ENCODE assay signal across 8 mouse cellular contexts in the genomic region with DNA sequence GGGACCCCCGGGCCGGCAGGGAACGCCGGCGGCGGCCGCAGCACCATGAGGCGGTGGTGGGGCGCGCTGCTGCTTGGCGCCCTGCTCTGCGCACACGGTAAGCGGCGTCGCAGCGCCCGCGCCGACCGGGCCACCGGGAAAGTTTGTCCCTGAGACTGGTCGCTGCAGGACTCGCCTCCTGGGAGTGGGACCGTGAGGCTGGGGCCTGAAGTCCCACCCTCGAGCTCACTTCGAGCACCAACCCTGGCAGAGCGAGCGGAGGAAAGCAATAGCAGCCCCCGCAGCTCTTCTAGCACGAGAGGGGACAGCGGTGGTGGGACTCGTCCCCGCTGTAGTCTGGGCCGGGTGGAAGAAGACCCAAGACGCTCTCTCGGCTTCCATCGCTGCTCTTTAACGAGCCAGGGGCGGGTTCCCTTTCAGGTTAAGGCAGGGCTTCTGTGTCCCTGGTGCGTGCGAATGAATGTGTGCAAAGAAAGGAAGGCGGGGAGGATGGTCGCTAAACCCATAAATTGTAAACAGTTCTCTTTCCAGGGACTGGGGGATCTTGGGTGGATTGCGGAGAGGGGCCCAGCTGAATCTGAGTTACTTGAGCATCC. TPM values are rescaled to one million over a fixed set of nuclear protein-coding genes. Genes with fewer than 3 reads are reported as not detected.
DNase-seq lines count a peak whose midpoint lies in the region; ATAC-seq and TF ChIP-seq lines count a peak whose summit lies in the region.

No protein-coding gene starts in this region.

- H3K9ac ChIP-seq in limb, embryonic 11.5 days (ENCODE audit: low read length) = peak overlapping the region; percentile 85

- no peaks in the 10 kb centered on the region for H3K9me3 ChIP-seq in limb, embryonic 11.5 days (ENCODE audit: control insufficient read depth, low read length)

- ATAC-seq in granulocyte monocyte progenitor cell, adult 5-6 weeks (replicated peaks; ENCODE audit: poor library complexity, severe bottlenecking) = 0 out of 2 replicates have a peak, but pooled peaks have one; percentile 12
- peak; percentile 41 for ATAC-seq in limb, embryonic 11.5 days (ENCODE audit: insufficient number of reproducible peaks, low FRiP score, low TSS enrichment, low read depth)

- TF ChIP-seq POLR2A in bone marrow, adult 2 months (IDR thresholded peaks at IDR 0.05; ENCODE audit: borderline replicate concordance, control insufficient read depth, low read depth, low read length) = no peak
- TF ChIP-seq POLR2A in myocyte (IDR thresholded peaks at IDR 0.05; ENCODE audit: insufficient read length, low read depth) = no peak

- no peaks in the 10 kb centered on the region for H3K27me3 ChIP-seq in limb, embryonic 11.5 days (ENCODE audit: control insufficient read depth, insufficient read depth, low read length)
- H3K27me3 ChIP-seq in myocyte (ENCODE audit: control insufficient read depth, insufficient read depth, insufficient read length) = no peaks in the 10 kb centered on the region

- DNase-seq in right cerebral cortex, postnatal 25 days = peak; percentile 39
- DNase-seq in right cerebral cortex, adult 2 months (ENCODE audit: low spot score in 2 of 2) = no peak
- DNase-seq in limb, embryonic 11.5 days (ENCODE audit: low spot score) = peak; percentile 74
- DNase-seq in left cerebral cortex, adult 11 months (ENCODE audit: low spot score) = no peak
- DNase-seq in adipocyte (ENCODE audit: low spot score) = no peak

- H3K36me3 ChIP-seq in limb, embryonic 11.5 days (ENCODE audit: control insufficient read depth, insufficient read depth, low read length) = no peaks in the 10 kb centered on the region
- H3K36me3 ChIP-seq in myocyte (ENCODE audit: control insufficient read depth, insufficient read depth) = no peaks in the 10 kb centered on the region

- under 1% methylated on average over 45 of the region's 45 CpGs for WGBS in bone marrow, adult 2 months
- WGBS in limb, embryonic 11.5 days = under 1% methylated on average over 45 of the region's 45 CpGs

- H3ac ChIP-seq in myocyte (ENCODE audit: control insufficient read depth, insufficient read length) = peak overlapping the region; percentile 61

- no peak for TF ChIP-seq CTCF in bone marrow, adult 2 months (IDR thresholded peaks at IDR 0.05; ENCODE audit: control insufficient read depth, insufficient read depth, low read length)

- no peaks in the 10 kb centered on the region; the same call in 1 of the 2 replicates for H3K4me1 ChIP-seq in bone marrow, adult 2 months (ENCODE audit: control insufficient read depth, insufficient read depth, low read length)
- H3K4me1 ChIP-seq in limb, embryonic 11.5 days (ENCODE audit: control insufficient read depth, insufficient read depth, low read length) = peaks cover 17% of the 10 kb centered on the region

- peaks cover 25% of the 10 kb centered on the region for H3K79me2 ChIP-seq in myocyte (ENCODE audit: control insufficient read depth, insufficient read depth)

- peak overlapping the region; percentile 35 for H3K4me3 ChIP-seq in bone marrow, adult 2 months (replicated peaks; ENCODE audit: control insufficient read depth, low read depth, low read length)
- peak overlapping the region; percentile 89 for H3K4me3 ChIP-seq in limb, embryonic 11.5 days (ENCODE audit: low read depth, low read length)
- peak overlapping the region; percentile 73 for H3K4me3 ChIP-seq in myocyte

- H3K27ac ChIP-seq in bone marrow, adult 2 months (ENCODE audit: control insufficient read depth, insufficient read depth, low read depth, low read length, poor library complexity) = 0 out of 2 replicates have a peak overlapping the region, but pooled peaks have one; percentile 10
- H3K27ac ChIP-seq in limb, embryonic 11.5 days (replicated peaks; ENCODE audit: low read depth, low read length) = peak overlapping the region; percentile 83

- peak overlapping the region; percentile 73 for H3K4me2 ChIP-seq in limb, embryonic 11.5 days (ENCODE audit: low read depth, severe bottlenecking)
- H3K4me2 ChIP-seq in myocyte (ENCODE audit: low read depth) = peak overlapping the region; percentile 93

TF ChIP-seq in myocyte, 11 proteins besides CTCF, POLR2A, EP300 and RAD21:
- no peak for TF ChIP-seq E2F4 (IDR thresholded peaks at IDR 0.05; ENCODE audit: insufficient read depth)
- TF ChIP-seq SRF (IDR thresholded peaks at IDR 0.05; ENCODE audit: control insufficient read depth, insufficient read length, low read depth) = no peak
- TF ChIP-seq POLR2AphosphoS2 (IDR thresholded peaks at IDR 0.05; ENCODE audit: insufficient read length, low read depth) = no peak
- no peak for TF ChIP-seq MYOG (IDR thresholded peaks at IDR 0.05; ENCODE audit: control insufficient read depth in 1 of 3, insufficient read depth in 1 of 3, insufficient read length in 2 of 3, low read depth in 2 of 3)
- no peak for TF ChIP-seq TCF12 (IDR thresholded peaks at IDR 0.05; ENCODE audit: insufficient read depth, poor library complexity, severe bottlenecking)
- TF ChIP-seq TCF3 (IDR thresholded peaks at IDR 0.05; ENCODE audit: insufficient read length, low read depth) = no peak
- TF ChIP-seq CEBPB (IDR thresholded peaks at IDR 0.05; ENCODE audit: insufficient read depth, poor library complexity, severe bottlenecking) = no peak
- TF ChIP-seq MYOD1 (IDR thresholded peaks at IDR 0.05; ENCODE audit: control insufficient read depth in 1 of 3, insufficient read length in 2 of 3, low read depth in 2 of 3) = no peak
- no peak for TF ChIP-seq MAX (IDR thresholded peaks at IDR 0.05; ENCODE audit: low read depth)
- TF ChIP-seq REST (IDR thresholded peaks at IDR 0.05; ENCODE audit: insufficient read depth, insufficient read length) = no peak
- no peak for TF ChIP-seq USF1 (IDR thresholded peaks at IDR 0.05; ENCODE audit: low read depth)

RNA-seq across cellular contexts. Expression of a gene that starts 0.4 kb away (rescaled TPM):
- polyA plus RNA-seq in bone marrow, adult 2 months (2011; ENCODE audit: insufficient read depth, insufficient read length, low replicate concordance, missing spikeins) = 3.3 and 4.5 TPM in 2 replicates
- 2.6 and 2.8 TPM in 2 replicates for total RNA-seq in granulocyte monocyte progenitor cell, adult 5-6 weeks (2014; fragmentation: Nextera tagmentation)
- 5.2 and 5.4 TPM in 2 replicates for total RNA-seq in granulocyte monocyte progenitor cell, adult 5-6 weeks (2017)
- polyA plus RNA-seq in limb, embryonic 11.5 days (2014; fragmentation: Nextera tagmentation; extraction: Ambion mirVana) = 5.3 and 5.4 TPM in 2 replicates
- 20.1 TPM for polyA plus RNA-seq in myocyte (2012; fragmentation: generic; extraction: Trizol)

RNA-seq across cellular contexts. Expression of a gene that starts 13.2 kb away (rescaled TPM):
- polyA plus RNA-seq in bone marrow, adult 2 months (2011; ENCODE audit: insufficient read depth, insufficient read length, low replicate concordance, missing spikeins) = 3.8 and 7.8 TPM in 2 replicates
- total RNA-seq in granulocyte monocyte progenitor cell, adult 5-6 weeks (2014; fragmentation: Nextera tagmentation) = 8.8 and 9.6 TPM in 2 replicates
- total RNA-seq in granulocyte monocyte progenitor cell, adult 5-6 weeks (2017) = 5.8 and 6.7 TPM in 2 replicates
- polyA plus RNA-seq in limb, embryonic 11.5 days (2014; fragmentation: Nextera tagmentation; extraction: Ambion mirVana) = 75.3 and 81.9 TPM in 2 replicates
- 45.5 TPM for polyA plus RNA-seq in myocyte (2012; fragmentation: generic; extraction: Trizol)

Comparison
In these comparisons a context has a peak if more than half of its experiments do, and no peak if none do; other contexts are left out.
1. DNase-seq: peak in right cerebral cortex, postnatal 25 days (single experiment) and limb, embryonic 11.5 days (single experiment); none in right cerebral cortex, adult 2 months (0 of 2), left cerebral cortex, adult 11 months (single experiment) and adipocyte (single experiment).
2. H3K4me3 ChIP-seq: peak in every context shown above with its lines; median percentile 89 in limb, embryonic 11.5 days; 73 in myocyte; 35 in bone marrow, adult 2 months.